Mouse (Mus musculus) liver, embryonic 14.5 days (tissue): ENCODE measurements around the gene Tmem255a. TPM values are rescaled to one million over a fixed set of nuclear protein-coding genes. Genes with fewer than 3 reads are reported as not detected.

Experiments
- ATAC-seq: fragments of 200-750 bp; cut with Nextera tagmentation; 2 replicates; pipeline ENCODE4 v1.8.0; 2017; ENCODE audit warnings: moderate number of reproducible peaks, mild to moderate bottlenecking, moderate library complexity; ENCODE audit not compliant: insufficient read depth
- DNase-seq, 3 experiments: peaks; one replicate each; pipeline ENCODE4 v3.0.0-alpha.2; 2012 to 2013; ENCODE audit warnings: low read depth in 3 of 3, low spot score in 3 of 3
- H3K27ac ChIP-seq: fragments of 300-500 bp; sonication (generic); 2 replicates; pipeline ENCODE4 v1.5.1; 2014; ENCODE audit warnings: moderate library complexity, mild to moderate bottlenecking, control low read depth, inconsistent platforms
- H3K27me3 ChIP-seq: fragments of 300-500 bp; sonication (generic); 2 replicates; pipeline ENCODE4 v1.6.1; 2014; ENCODE audit warnings: mild to moderate bottlenecking, low read length, moderate library complexity; ENCODE audit not compliant: control insufficient read depth, insufficient read depth
- H3K36me3 ChIP-seq: fragments of 300-500 bp; sonication (generic); replicated peaks from 2 replicates; pipeline ENCODE4 v1.6.1; 2014; ENCODE audit warnings: low read depth; ENCODE audit not compliant: control insufficient read depth, insufficient read depth
- H3K4me1 ChIP-seq, 2 experiments: fragments of 200-500 bp in 1 of 2; fragments of 300-500 bp in 1 of 2; sonication (generic) in 1 of 2; replicated peaks; 2 replicates each; pipeline ENCODE4 v1.6.1; 2012 to 2014; ENCODE audit warnings: antibody characterized with exemption in 1 of 2, inconsistent platforms in 1 of 2, low read length in 1 of 2; ENCODE audit not compliant: control insufficient read depth in 2 of 2, insufficient read depth in 2 of 2
- H3K4me2 ChIP-seq: fragments of 300-500 bp; sonication (generic); 2 replicates; pipeline ENCODE4 v1.6.1; 2014; ENCODE audit warnings: low read depth, mild to moderate bottlenecking, control low read depth, moderate library complexity
- H3K4me3 ChIP-seq, 2 experiments: fragments of 200-500 bp in 1 of 2; fragments of 300-500 bp in 1 of 2; sonication (generic) in 1 of 2; 2 replicates each; pipeline ENCODE4 v1.5.1; 2012 to 2014; ENCODE audit warnings: low read depth in 2 of 2, low read length in 2 of 2, mild to moderate bottlenecking in 2 of 2, control low read depth in 1 of 2, inconsistent platforms in 1 of 2, moderate library complexity in 1 of 2; ENCODE audit not compliant: insufficient read depth in 1 of 2
- H3K9ac ChIP-seq: fragments of 300-500 bp; sonication (generic); replicated peaks from 2 replicates; pipeline ENCODE4 v1.6.1; 2014; ENCODE audit warnings: mild to moderate bottlenecking, control low read depth, moderate library complexity
- H3K9me3 ChIP-seq: fragments of 300-500 bp; sonication (generic); 2 replicates; pipeline ENCODE4 v1.6.1; 2016; ENCODE audit warnings: low read length, mixed read lengths; ENCODE audit not compliant: control insufficient read depth
- CTCF ChIP-seq: IDR thresholded peaks from 2 replicates; pipeline ENCODE4 v1.5.1; 2016; ENCODE audit warnings: antibody characterized with exemption, low read depth, control low read depth
- EP300 ChIP-seq: IDR thresholded peaks from 2 replicates; pipeline ENCODE4 v1.6.1; 2016; ENCODE audit warnings: antibody characterized with exemption, low read depth
- WGBS: fragments of 180-500 bp; shearing (Covaris S2); extraction: QIAGEN DNeasy Blood & Tissue Kit; methylation state at CpG from one replicate; pipeline ENCODE4 v1.1.7; 2014; ENCODE audit not compliant: insufficient replicate concordance; 5-methylcytosine and 5-hydroxymethylcytosine counted together
- polyA plus RNA-seq, 2 experiments: library from polyadenylated mRNA; depleted of rRNA in 1 of 2; stranded (reverse) in 1 of 2; unstranded in 1 of 2; fragments of >200 nt; fragmentation: Nextera tagmentation in 1 of 2; extraction: Ambion mirVana in 1 of 2; gene quantifications; 2 replicates each; pipeline versions ENCODE4 v1.2.1 to v1.2.3; 2012 to 2014

Gene Tmem255a
- polyA plus RNA-seq (2012; rRNA removed), result 0.41 and 0.44 TPM in 2 replicates
- 1.4 TPM in 2 replicates for polyA plus RNA-seq (2014; fragmentation: Nextera tagmentation; extraction: Ambion mirVana)

DNA sequence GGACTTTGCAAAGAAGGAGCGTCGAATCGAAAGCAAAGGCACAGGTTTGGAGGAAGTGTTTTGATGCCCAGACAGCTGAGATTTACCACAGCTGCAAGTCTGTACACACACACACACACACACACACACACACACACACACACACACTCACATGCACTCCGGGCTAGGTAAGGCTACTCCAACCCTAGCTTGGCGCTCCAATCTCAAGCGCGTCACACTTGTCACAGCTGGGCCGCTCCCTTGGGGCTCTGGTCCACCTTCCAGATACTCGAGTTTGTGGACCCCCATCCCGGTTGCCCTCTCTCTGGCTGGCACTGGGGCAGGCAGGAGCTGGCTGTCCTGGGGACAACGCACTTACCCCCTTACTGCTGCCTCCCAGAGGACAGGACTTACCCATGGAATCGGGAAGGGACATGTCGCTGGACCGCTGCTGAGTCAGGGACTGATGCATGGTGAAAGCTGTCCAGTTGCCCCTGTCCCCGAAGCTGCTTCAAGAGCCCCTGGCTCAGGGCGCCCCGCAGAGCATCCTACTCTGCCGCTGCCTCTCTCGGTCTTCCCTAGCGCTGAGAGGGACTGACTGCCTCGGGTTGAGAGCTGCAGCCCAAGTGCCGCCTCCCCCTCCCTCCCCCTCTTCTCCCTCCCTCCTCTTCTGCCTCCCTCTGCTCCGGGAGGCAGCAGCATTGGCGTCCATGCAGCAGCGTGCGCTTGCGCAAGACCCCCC, at the start of gene Tmem255a:
Gene Tmem255a (minus strand): TSS at position 589 of the 721 bp plus-strand sequence.
- Histone ChIP-seq H3K27me3 (no peaks in the 10 kb centered on the region; the same call in 1 of the 2 replicates), H3K27ac (no peak within 1 kb of the TSS), H3K4me2 (peak within 1 kb of the TSS; percentile 31), H3K4me1 (no peaks in the 10 kb centered on the region), H3K9me3 (no peaks in the 10 kb centered on the region), H3K9ac (no peak within 1 kb of the TSS), H3K4me3 (no peak within 1 kb of the TSS; a peak in 1 of 4 replicates), H3K36me3 (no peaks in the 10 kb centered on the region)
- WGBS, result 12% methylated on average over 27 of the region's 27 CpGs
- ATAC-seq (no peak), DNase-seq (no peak)
- TF ChIP-seq EP300 (no peak), CTCF (no peak)

DNA sequence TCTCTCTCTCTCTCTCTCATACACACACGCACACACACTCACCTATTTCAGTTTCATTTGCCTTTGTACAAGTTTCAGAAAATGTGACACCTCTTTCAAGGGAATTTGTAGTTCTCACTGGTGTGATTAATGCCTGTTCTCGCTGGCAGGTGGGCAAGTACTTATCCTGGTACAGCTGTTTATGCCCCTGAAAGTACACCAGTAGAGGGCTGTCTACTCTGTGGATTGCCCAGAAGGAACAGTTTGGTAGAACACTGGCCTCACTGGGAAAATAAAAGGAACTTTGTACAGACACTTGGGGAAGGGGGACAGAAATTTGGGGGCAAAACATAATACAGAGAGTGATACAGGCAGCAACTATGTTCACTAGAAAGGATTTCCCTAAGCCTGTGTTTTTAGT, 7.4 kb upstream of the Tmem255a start:
- WGBS, result 31% methylated on average over 2 of the region's 2 CpGs
- H3K36me3 ChIP-seq, result no peaks in the 10 kb centered on the region
- no peak overlapping the region for H3K4me3 ChIP-seq
- no peaks in the 10 kb centered on the region for H3K4me1 ChIP-seq
- ATAC-seq (no peak), DNase-seq (no peak)
- H3K27ac ChIP-seq, result no peak overlapping the region
- H3K9me3 ChIP-seq, result no peaks in the 10 kb centered on the region
- no peaks in the 10 kb centered on the region for H3K27me3 ChIP-seq
- no peak overlapping the region for H3K9ac ChIP-seq
- no peak overlapping the region for H3K4me2 ChIP-seq
- TF ChIP-seq CTCF, result no peak
- TF ChIP-seq EP300, result no peak

DNA sequence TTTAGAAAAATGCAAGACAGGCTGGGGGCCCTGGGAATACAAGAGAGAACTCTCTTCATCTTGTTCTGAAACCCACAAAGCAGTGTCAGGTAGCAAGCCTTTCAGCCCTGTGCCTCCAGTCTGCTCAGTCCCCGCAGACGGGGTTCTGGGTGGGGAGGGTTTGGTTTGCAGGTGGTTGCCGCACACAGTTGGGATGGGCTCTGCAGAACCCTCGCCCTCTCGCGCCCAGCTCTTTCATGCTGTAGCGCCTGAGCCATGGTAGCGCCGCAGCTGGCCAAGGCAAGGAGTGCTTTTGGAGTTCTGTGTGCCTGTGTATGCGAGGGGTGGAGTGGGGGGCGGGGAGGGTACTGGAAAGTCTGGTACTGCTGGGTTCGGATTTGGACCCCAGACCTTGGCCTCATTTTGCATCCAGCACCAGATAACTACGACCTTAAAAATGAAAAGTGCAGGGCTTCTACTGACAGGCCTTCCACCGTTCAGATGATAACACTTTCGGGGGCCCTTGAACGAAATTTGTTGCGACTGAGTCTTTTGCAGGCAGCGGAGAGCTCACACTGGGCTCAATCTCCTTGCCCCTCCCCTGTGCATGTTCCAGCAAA, 1.8 kb downstream of the Tmem255a start:
- DNase-seq, result no peak
- no peak overlapping the region for H3K4me3 ChIP-seq
- no peaks in the 10 kb centered on the region; the same call in 1 of the 2 replicates for H3K27me3 ChIP-seq
- no peak for ATAC-seq
- H3K9ac ChIP-seq, result no peak overlapping the region
- no peak for TF ChIP-seq CTCF
- TF ChIP-seq EP300, result no peak
- H3K4me1 ChIP-seq, result no peaks in the 10 kb centered on the region
- H3K4me2 ChIP-seq, result peak overlapping the region; percentile 38; the same call in 1 of the 2 replicates
- no peaks in the 10 kb centered on the region for H3K36me3 ChIP-seq
- WGBS, result 8% methylated on average over 17 of the region's 18 CpGs
- no peaks in the 10 kb centered on the region for H3K9me3 ChIP-seq
- H3K27ac ChIP-seq, result no peak overlapping the region

DNA sequence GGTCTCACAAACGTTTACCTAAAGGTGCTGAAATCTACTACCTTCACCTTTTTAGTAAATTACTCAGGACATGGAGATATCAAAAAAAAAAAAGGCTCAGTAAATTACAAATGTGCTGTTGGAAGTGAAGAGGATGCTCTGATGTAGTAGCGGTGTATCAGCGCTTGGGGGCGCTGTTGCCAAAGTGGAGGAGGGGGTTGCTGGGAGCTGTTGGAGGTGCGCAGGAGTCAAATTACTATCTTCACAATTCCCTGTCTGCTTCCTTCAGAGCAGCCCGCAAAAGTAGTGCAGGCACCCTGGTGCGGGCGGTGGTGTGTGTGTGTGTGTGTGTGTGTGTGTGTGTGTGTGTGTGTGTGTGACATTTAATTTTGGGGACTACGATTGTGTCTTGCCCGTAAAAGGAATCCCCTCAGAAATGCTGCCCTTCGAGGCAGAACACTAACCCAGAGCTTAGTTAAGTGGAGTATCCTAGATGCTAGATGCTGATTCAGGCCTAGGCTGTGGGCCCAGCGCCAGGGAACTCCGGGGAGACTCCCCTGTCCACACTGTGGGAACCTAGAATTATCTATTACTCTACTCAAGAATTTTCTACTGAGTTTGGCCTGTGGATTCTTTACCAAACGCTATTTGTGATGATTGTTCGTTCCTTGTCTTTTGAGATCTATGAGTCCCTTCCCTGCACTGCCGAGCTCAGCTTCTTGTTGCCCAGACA, 2.4 kb downstream of the Tmem255a start:
- no peaks in the 10 kb centered on the region for H3K36me3 ChIP-seq
- H3K4me2 ChIP-seq, result no peak overlapping the region
- no peak overlapping the region for H3K4me3 ChIP-seq
- no peaks in the 10 kb centered on the region; the same call in 1 of the 2 replicates for H3K27me3 ChIP-seq
- no peaks in the 10 kb centered on the region for H3K9me3 ChIP-seq
- H3K4me1 ChIP-seq, result no peaks in the 10 kb centered on the region
- TF ChIP-seq EP300, result no peak
- TF ChIP-seq CTCF, result peak; percentile 65
- H3K9ac ChIP-seq, result no peak overlapping the region
- ATAC-seq, result no peak
- H3K27ac ChIP-seq, result no peak overlapping the region
- WGBS, result 16% methylated on average over 15 of the region's 16 CpGs
- peak in 1 of 3 experiments; percentile 6 for DNase-seq

DNA sequence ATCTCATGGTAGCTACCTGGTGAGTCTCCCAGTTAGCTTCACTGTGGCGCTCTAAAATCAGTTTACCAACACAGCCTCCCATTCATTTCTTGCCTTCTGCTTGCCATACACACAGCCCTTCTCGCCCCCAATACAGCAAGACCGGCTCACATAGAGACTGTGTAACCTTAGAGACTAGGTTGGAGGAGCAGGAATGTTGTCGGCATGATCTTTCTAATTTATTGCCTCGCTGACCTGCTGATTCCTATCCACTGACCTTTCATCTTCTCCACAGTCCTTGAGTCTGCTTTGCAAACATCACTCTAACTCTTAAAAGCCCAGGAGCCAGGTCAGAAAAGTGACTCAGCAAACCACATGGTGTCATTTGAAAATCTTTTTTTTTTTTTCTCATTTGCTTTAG, 4.6 kb downstream of the Tmem255a start:
- DNase-seq (no peak), ATAC-seq (no peak)
- no peaks in the 10 kb centered on the region for H3K4me1 ChIP-seq
- no peak for TF ChIP-seq CTCF
- TF ChIP-seq EP300, result no peak
- no peak overlapping the region for H3K4me3 ChIP-seq
- WGBS, result 33% methylated on average over 5 of the region's 5 CpGs
- no peaks in the 10 kb centered on the region; the same call in 1 of the 2 replicates for H3K27me3 ChIP-seq
- H3K36me3 ChIP-seq, result no peaks in the 10 kb centered on the region
- H3K9me3 ChIP-seq, result no peaks in the 10 kb centered on the region
- H3K9ac ChIP-seq, result no peak overlapping the region
- H3K4me2 ChIP-seq, result no peak overlapping the region
- H3K27ac ChIP-seq, result no peak overlapping the region
